Mouse (Mus musculus): Measurements from ENCODE around the gene Slc9a3.

Slc9a3 gene

DNA sequence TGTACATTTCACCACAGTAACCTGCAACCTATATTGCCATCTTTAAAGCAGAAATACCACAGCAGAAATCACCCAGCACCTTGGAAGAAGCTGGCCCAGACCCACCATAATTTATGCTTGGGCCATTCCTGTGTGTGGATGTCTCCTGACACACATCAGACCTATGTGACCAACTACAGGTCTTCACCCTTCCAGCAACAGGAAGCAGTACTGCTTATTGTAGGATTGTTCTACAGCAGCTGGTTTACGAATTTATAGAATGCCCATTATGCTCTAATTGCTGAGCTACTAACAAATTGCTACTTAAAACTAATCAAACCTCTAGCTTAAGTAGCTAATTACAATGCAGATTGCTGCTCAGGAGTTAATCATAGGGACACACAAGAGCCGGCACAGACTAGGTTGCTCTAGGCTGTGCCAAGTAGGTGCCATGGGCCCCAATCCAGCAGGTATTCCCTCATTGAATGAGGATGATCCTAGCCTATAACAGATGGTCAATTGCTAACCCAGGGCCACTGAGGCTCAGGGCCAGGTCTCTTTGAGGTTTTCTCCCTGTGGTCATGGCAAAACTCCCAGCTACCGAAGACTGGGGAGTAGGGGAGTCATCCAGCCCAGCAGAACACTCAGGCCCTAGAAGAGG lies 24.8 kb downstream of the Slc9a3 start:
- DNase-seq (ENCODE audit: low spot score), result no peak

DNA sequence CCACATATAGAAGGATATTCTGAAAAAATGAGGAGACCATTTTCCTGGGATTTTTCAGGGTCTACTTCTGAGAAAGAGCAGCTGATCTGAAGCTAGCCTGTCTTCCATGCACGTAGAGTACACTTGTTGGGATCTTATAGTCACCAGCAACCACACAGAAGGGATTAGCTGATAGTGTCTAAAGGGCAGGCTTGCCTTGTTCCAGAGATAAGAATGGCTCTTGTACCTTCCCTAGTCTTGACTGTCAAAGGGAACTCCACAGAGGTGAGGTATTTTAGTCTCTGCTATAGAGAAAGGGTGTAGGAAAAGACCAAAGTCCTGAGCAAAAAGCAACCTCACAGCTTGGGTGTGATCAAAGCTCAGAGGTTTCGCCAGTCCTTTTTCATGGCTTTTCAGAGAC lies 26.1 kb downstream of the Slc9a3 start:
- DNase-seq (ENCODE audit: low spot score), result no peak

DNA sequence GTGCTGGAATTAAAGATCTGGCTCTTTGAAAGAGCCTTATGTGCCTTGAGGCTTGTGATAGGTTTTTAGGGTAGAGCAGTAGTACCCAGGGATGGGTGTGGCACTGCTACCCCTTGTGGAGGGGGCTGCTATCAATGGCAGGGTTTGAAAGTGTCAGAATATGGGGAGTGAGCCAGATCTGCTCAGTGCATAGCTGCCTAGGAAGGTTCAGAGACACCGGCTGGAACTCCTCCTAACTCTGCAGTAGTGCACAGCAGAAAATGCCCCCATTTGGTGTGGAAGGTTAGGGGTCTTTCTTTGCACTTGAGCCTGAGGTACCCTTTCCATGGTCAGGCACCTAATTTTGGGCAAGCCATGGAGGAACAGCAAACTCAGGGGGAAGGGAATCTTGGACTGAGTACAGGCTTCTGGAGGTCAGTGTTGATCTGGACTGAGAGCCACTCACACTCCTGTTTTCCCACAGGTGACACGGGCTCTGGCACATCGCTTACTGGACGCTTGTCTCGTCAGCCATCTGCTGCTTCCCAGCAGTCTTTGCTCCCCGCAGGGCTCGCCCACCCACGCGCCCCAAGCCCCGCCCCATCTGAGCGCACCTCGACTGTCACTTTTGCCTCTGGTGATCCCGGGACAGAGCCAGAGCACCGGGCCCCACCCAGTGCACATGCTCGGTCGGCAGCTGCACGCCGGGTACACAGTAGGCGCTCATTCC lies 45.2 kb downstream of the Slc9a3 start:
- DNase-seq (ENCODE audit: low spot score), result peak; percentile 6

DNA sequence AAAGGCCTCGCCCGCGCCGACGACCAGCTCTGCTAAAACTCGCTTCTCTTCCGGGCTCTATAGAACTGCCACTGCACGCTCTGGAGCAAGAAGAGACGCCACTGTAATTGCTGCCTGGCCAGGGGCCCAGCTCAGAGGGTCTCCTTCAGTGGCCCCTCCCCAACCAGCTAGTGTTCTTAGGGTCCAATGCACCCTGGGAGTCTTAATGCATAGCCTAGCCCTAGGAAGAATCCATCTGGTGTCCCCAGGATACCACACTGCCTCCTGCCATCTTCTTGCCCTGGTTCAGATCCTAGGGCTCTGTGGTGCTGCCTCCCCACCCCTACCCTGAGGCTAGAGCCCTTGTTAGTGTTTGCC lies 45.8 kb downstream of the Slc9a3 start:
- DNase-seq (ENCODE audit: low spot score), result no peak

DNA sequence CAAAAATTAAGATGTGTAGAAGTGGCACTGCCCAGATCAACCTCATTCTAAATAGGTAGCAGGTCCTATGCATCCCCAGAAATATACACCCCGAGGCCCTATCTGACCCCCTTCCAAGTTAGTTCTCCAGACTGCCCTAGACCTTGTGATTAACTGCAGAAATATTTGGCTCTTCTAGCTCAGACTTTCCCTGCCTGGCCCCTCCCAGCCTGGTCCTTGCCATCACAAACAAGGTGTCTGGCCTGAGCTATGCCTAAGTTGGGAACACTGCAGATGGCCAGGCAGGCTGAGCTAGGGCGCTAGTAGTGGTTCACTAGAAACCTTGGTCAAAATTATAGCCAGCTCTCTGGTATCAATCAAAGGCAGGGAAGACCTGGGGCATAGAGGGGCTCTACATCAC lies 46.2 kb downstream of the Slc9a3 start:
- no peak for DNase-seq (ENCODE audit: low spot score)

DNA sequence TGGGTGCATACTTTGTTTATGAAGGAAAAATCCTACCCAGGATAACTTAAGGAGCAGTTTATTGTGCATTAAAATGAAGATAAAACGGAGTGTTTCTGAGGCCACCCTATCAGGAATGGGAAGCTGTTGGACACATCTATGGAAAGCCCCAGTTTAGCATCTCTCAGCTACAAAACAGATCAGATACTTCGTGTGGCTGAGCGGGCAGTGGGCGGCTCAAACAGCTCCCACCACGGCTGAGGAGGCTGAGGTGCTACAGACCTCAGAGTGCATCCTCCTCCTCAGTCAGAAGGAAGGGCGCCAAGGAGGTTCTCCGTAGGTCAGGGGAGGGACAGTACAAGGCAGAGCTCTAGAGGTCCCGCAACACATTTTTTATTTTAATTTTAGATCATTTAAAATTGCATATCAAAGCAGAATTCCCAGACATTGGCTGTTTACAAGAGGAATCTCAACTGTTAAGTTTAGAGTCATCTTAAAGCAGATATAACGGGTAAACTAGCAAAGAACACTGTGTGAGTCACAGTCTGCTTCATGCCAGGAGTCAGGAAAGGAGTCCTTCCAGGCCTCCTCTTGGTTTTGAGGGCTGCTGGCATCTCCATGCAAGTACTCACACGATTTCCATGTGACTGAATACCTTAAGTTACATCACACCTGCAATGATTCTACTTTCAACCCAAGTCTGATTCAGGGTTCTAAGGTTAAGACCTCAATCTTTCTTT lies 48.3 kb downstream of the Slc9a3 start:
- DNase-seq (ENCODE audit: low spot score), result no peak

DNA sequence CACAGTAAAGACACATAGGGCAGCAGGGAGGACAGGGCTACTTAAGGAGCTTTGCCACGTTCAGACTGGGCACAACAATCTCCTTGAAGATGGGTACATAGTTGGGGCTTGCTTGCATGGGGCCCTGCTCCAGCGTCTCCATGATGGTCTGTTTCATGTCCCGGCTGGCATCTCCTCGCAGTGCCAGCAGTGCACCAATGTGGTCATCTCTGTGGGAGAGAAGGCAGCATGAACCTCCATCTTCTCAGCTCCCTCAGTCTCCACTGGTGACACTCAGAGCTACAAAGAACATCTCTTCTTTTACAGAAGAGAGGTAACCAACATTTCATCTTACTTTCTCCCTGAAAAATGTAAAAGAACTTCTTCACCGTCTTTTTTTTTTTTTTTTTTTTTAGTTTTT lies 50.8 kb downstream of the Slc9a3 start:
- DNase-seq (ENCODE audit: low spot score), result no peak

DNA sequence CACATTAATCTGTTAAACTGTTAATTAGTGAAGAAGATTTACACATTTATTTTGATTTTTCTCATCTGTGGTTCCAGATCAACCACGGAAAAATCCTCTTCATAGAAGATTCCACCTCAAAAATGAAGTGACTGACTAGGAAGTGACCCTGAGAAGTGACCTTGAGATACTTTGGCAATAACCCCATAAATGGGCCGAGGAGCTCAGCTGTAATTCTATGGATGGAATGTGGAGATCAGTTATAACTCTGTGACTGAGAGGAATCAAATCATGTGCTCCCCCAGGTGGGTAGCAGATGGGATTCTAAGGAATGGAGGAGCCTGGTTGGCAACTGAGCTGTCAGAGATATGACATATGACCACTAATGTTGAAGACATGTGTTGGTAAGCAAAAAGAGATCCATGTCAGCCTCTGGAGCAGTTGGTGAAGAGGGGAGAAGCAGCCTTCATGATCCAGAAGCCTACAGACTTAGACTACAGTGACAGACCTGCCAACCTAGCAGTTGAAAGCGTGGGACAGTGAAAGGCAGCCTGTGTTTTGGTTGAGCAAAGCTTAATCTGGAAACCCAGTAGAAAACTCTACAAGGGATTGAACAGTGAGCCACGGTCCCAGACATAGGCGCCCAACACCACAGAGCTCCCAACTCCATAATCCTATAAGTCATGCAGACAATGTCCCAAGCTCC lies 61.9 kb downstream of the Slc9a3 start:
- no peak for DNase-seq (ENCODE audit: low spot score)

DNA sequence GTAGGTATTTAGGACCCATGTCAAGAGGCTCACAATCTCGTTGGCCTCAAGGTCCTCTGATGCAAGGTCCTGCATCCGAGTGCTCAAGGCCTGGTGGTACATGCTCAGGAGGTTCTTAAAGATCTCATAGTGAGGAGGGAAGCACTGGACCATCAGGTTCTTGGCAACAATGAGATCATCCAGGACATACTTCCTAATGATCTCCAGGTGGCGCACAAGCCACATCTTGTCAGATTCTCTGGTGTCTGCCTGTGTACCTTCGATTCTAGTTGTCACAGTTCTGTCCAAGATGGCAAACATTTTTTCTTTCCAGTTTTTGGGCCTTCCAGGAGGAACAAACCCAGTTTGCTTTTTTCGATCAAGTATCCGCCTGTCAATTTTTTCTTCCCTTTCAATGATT lies 71.4 kb downstream of the Slc9a3 start:
- DNase-seq (ENCODE audit: low spot score), result peak; percentile 55

DNA sequence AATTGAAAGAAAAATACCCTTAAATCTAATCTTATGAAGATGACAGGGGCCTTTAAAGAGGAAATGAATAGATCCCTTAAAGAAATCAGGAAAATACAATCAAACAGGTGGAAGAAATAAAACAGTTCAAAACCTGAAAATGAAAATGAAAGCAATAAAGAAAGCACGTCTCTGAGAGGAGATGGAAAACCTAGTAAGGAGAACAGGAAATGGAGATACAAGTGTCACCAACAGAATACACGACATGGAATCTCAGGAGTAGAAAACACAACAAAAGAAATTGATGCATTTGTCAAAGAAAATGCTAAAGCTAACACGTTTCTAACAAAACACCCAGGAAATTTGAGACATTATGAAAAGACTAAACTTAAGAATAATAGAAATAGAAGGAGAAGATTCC lies 75.2 kb downstream of the Slc9a3 start:
- no peak for DNase-seq (ENCODE audit: low spot score)

DNA sequence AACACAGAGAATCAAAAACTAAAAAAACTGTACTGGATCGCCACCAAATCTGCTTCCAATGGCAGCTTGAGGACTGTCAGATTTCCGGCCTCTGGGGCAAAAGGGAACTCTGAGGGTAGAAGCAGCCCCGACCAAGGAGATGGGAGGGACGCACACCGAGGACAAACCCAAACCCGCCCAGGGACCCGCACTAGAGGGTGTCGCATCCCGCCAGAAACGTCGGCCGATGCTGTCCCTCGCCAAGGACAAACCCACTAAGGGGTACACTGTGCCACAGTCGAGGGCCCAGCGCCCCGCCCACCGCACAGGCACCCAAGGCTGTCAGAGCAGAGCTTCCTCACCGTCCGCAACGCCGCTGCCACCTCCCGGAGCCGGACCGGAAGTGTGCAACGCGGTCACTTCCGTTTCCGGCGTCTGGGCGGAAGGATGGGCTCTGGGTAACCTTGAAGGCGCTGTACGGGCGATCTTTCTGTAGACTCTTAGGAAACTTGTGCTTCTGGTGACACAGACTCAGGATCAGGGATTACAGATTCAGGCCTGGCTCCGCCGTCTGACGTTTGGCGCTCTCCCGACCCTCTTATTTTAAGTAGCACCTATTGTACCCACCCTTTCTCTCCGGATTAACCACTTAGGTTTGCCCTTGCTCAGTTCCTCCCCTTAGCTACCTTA lies 87.2 kb downstream of the Slc9a3 start, which contains the start of gene Exoc3:
Gene Exoc3 (minus strand): TSS at position 416 of the 669 bp plus-strand sequence.
- peak; percentile 92 for DNase-seq (ENCODE audit: low spot score)

DNA sequence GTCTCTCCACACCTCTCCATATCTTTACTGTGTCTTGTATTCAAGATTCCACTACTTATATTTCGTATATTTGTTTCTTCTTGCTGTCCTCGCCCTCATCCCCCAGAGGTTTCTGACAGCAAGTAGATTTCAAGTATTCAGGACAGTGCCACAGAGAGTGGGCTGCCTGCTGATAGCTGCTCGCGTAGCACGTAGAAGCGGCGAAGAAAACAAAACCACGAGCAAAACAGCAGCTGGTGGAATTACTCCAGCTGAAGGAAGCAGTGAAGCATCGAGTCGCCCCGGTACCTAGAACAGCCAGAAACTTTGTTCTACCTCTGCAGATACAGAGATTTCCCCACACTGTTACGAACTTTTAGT lies 87.7 kb downstream of the Slc9a3 start:
- no peak for DNase-seq (ENCODE audit: low spot score)

DNA sequence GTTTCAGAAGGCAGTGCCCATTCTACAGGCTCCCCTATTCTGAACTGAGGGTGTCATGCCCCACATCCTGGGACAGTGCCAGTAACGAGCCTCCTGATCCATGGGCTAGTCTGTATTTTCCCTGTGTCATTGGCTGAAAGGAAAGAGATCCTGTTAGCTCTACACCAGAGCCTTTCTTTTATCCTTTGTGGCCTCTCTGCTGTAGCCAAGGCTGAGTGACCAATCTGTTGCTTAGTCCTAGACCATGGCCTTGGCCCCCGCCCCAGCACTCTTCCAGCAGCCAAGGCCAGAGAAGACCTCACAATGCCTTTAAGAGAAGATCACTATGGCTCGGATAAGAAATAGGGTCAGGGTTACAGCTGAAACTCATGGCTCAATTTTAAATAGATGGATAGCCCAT lies 97.2 kb downstream of the Slc9a3 start:
- DNase-seq (ENCODE audit: low spot score), result no peak
